Mouse (Mus musculus) stomach, embryonic 16.5 days (tissue): ENCODE measurements at regions not wholly inside any gene's neighbourhood (a gene's known extent, or its start where the extent isn't known, plus 50 kb on each side); places are given as distances from the start of the nearest gene placed in this dataset.
"Not testable (repeated sequence)": the region's sequence is repeated elsewhere in the genome, so short reads cannot be mapped to it uniquely, and the experiment has no call there.

Experiments used
- ATAC-seq: fragments of 200-750 bp; cut with Nextera tagmentation; 2 replicates; pipeline ENCODE4 v1.8.0; 2017; ENCODE audit warnings: moderate number of reproducible peaks, moderate TSS enrichment; ENCODE audit not compliant: insufficient read depth, low FRiP score
- H3K27ac ChIP-seq: fragments of 300-500 bp; sonication (generic); 2 replicates; pipeline ENCODE4 v1.5.1; 2014; ENCODE audit warnings: low read length
- H3K27me3 ChIP-seq: fragments of 300-500 bp; sonication (generic); 2 replicates; pipeline ENCODE4 v1.6.1; 2014; ENCODE audit warnings: low read length, control low read depth, mixed read lengths; ENCODE audit not compliant: control insufficient read depth, insufficient read depth
- H3K36me3 ChIP-seq: fragments of 300-500 bp; sonication (generic); 2 replicates; pipeline ENCODE4 v1.6.1; 2014; ENCODE audit warnings: low read length; ENCODE audit not compliant: control insufficient read depth, insufficient read depth
- H3K4me1 ChIP-seq: fragments of 300-500 bp; sonication (generic); 2 replicates; pipeline ENCODE4 v1.6.1; 2014; ENCODE audit warnings: low read length, control low read depth, mixed read lengths; ENCODE audit not compliant: control insufficient read depth, insufficient read depth
- H3K4me2 ChIP-seq: fragments of 300-500 bp; sonication (generic); 2 replicates; pipeline ENCODE4 v1.6.1; 2014; ENCODE audit warnings: low read depth, low read length, mixed read lengths
- H3K4me3 ChIP-seq: fragments of 300-500 bp; sonication (generic); replicated peaks from 2 replicates; pipeline ENCODE4 v1.5.1; 2014; ENCODE audit warnings: mild to moderate bottlenecking, low read length
- H3K9ac ChIP-seq: fragments of 300-500 bp; sonication (generic); 2 replicates; pipeline ENCODE4 v1.6.1; 2014; ENCODE audit warnings: low read length
- H3K9me3 ChIP-seq: fragments of 300-500 bp; sonication (generic); replicated peaks from 2 replicates; pipeline ENCODE4 v1.6.1; 2016; ENCODE audit warnings: low read length, control low read depth; ENCODE audit not compliant: control insufficient read depth
- WGBS: fragments of 180-500 bp; shearing (Covaris S2); extraction: QIAGEN DNeasy Blood & Tissue Kit; methylation state at CpG from one replicate; pipeline ENCODE4 v1.1.7; 2014; 5-methylcytosine and 5-hydroxymethylcytosine counted together

- no peak for ATAC-seq
- WGBS: 71% methylated on average over 1 of the region's 2 CpGs
- no peak overlapping the region for H3K4me3 ChIP-seq
- no peaks in the 10 kb centered on the region for H3K9me3 ChIP-seq
- H3K9ac ChIP-seq: no peak overlapping the region
- no peak overlapping the region for H3K27ac ChIP-seq
- H3K4me2 ChIP-seq: no peak overlapping the region
- no peaks in the 10 kb centered on the region for H3K4me1 ChIP-seq
- no peaks in the 10 kb centered on the region for H3K27me3 ChIP-seq
- no peaks in the 10 kb centered on the region for H3K36me3 ChIP-seq
Measured at GRCm38 (mm10) chr1:17545311-17545710, 600.4 kb downstream of the Crisp4 start.

- H3K4me3 ChIP-seq: no peak overlapping the region
- no peak for ATAC-seq
Measured at GRCm38 (mm10) chr1:17538160-17538559, 607.5 kb downstream of the Crisp4 start.

DNA sequence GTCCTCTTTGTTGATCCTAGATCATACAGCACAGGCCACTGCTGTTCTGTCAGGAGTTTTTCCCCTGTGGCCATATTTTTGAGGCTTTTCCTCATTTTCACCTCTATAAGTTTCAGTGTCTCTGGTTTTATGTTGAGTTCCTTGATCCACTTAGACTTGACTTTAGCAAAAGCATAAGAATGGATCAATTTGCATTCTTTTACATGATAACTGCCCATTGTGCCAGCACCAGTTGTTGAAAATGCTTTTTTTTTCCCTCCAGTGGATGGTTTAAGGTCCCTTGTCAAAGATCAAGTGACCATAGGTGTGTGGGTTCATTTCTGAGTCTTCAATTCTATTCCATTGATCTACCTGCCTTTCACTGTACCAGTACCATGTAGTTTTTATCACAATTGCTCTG is 614.4 kb downstream of the Crisp4 start:
- H3K4me2 ChIP-seq, ATAC-seq, H3K27me3 ChIP-seq, H3K9me3 ChIP-seq, H3K4me3 ChIP-seq, H3K9ac ChIP-seq, H3K4me1 ChIP-seq, H3K36me3 ChIP-seq, H3K27ac ChIP-seq: not testable (repeated sequence)

More at GRCm38 (mm10) chr1:17538160-17538559, 607.5 kb downstream of the Crisp4 start:
- Histone ChIP-seq H3K36me3 (no peaks in the 10 kb centered on the region), H3K4me1 (no peaks in the 10 kb centered on the region), H3K27ac (no peak overlapping the region), H3K9ac (no peak overlapping the region), H3K27me3 (no peaks in the 10 kb centered on the region), H3K9me3 (0 out of 2 replicates have a peak, but pooled peaks cover 4% of the 10 kb centered on the region), H3K4me2 (no peak overlapping the region)

- Histone ChIP-seq H3K4me3 (no peak overlapping the region), H3K9me3 (no peaks in the 10 kb centered on the region), H3K4me2 (no peak overlapping the region), H3K27me3 (no peaks in the 10 kb centered on the region), H3K36me3 (no peaks in the 10 kb centered on the region), H3K4me1 (no peaks in the 10 kb centered on the region), H3K27ac (no peak overlapping the region), H3K9ac (no peak overlapping the region)
- ATAC-seq: no peak
- 84% methylated on average over 2 of the region's 2 CpGs for WGBS
Measured at GRCm38 (mm10) chr1:17520118-17520517, 625.6 kb downstream of the Crisp4 start.

GRCm38 (mm10) chr1:17506125-17507112 is 639.3 kb downstream of the Crisp4 start:
- no peak overlapping the region for H3K27ac ChIP-seq
- H3K36me3 ChIP-seq: no peaks in the 10 kb centered on the region
- WGBS: 84% methylated on average over 6 of the region's 6 CpGs
- H3K4me1 ChIP-seq: no peaks in the 10 kb centered on the region
- no peaks in the 10 kb centered on the region for H3K9me3 ChIP-seq
- ATAC-seq: no peak
- H3K27me3 ChIP-seq: no peaks in the 10 kb centered on the region
- no peak overlapping the region for H3K4me3 ChIP-seq
- no peak overlapping the region for H3K9ac ChIP-seq
- H3K4me2 ChIP-seq: no peak overlapping the region

DNA sequence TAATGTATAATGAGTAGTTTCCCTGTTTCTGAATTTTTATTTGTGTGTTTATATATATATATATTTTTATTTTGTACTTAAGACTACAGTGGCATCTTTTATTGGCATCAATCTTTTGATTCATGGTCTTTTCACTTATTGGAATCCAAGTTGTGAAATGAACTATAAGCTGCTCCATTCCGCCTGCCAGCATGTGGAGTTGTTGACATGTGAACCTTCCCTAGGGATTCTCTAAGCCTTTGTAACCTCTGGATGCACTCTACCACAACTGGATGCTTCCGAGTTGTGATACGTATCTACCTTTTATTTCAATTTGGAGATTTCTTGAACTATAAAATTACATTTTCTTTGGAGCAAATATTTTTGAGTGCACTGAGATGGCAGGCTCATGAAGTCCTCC is 652.1 kb downstream of the Crisp4 start:
- Histone ChIP-seq H3K4me2 (no peak overlapping the region), H3K4me1 (no peaks in the 10 kb centered on the region), H3K36me3 (no peaks in the 10 kb centered on the region), H3K9ac (no peak overlapping the region), H3K27me3 (no peaks in the 10 kb centered on the region), H3K27ac (no peak overlapping the region), H3K4me3 (no peak overlapping the region), H3K9me3 (no peaks in the 10 kb centered on the region)
- 75% methylated on average over 3 of the region's 3 CpGs for WGBS
- no peak for ATAC-seq

- not testable (repeated sequence) for H3K27me3 ChIP-seq, H3K9me3 ChIP-seq, H3K36me3 ChIP-seq, H3K4me1 ChIP-seq, H3K4me2 ChIP-seq, ATAC-seq, H3K4me3 ChIP-seq, H3K27ac ChIP-seq, H3K9ac ChIP-seq
Measured at GRCm38 (mm10) chr1:17489854-17490202, 655.9 kb downstream of the Crisp4 start.

GRCm38 (mm10) chr1:17489192-17489853 is 656.4 kb downstream of the Crisp4 start:
- H3K36me3 ChIP-seq, ATAC-seq, H3K9ac ChIP-seq, H3K9me3 ChIP-seq, H3K4me3 ChIP-seq, H3K4me1 ChIP-seq, H3K27ac ChIP-seq, H3K27me3 ChIP-seq, H3K4me2 ChIP-seq: not testable (repeated sequence)
- 79% methylated on average over 6 of the region's 6 CpGs for WGBS

DNA sequence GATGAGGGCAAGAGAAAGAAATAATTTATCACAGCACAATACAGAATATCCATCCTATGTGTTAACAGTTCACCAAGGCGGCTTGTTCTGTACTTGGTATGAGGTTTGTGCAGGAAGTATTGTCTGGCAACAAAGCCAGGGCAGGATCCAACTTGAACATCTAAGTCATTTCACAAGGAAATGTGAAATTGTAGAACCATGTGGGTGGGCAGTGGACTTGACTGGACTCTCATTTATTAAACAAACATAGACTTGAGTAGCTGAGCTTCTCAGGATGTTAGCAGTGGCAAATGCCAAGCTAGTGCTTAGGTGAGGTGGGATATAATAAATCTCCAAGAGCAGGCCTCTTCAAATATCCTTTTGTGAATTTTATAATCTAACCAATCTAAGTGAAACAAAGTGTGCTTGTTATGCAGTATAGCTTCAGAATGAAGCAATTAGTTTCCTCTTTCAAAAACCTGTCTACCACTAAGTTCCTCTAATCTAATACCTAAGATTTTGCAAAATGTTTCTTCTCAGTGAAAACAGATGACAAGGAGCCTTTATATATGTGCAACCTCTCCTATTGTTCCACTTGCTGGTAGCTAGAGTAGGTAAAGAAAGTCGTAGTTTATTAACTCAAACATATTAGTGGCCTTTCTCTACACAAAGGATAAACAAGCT is 694.4 kb downstream of the Crisp4 start:
- ATAC-seq: no peak
- Histone ChIP-seq H3K9me3 (no peaks in the 10 kb centered on the region), H3K4me2 (no peak overlapping the region), H3K4me1 (no peaks in the 10 kb centered on the region), H3K27me3 (no peaks in the 10 kb centered on the region), H3K9ac (no peak overlapping the region), H3K4me3 (no peak overlapping the region), H3K27ac (no peak overlapping the region), H3K36me3 (no peaks in the 10 kb centered on the region)
- 56% methylated on average over 2 of the region's 2 CpGs for WGBS
